Mouse (Mus musculus) left cerebral cortex, adult 9 months (tissue): ENCODE measurements at regions not wholly inside any gene's neighbourhood (a gene's known extent, or its start where the extent isn't known, plus 50 kb on each side); places are given as distances from the start of the nearest gene placed in this dataset.
A peak's percentile ranks its signal among the peaks of the same experiment; 100 is the strongest.

Source experiments
- DNase-seq, 2 experiments: peaks; one replicate each; pipeline ENCODE4 v3.0.0; 2022; ENCODE audit warnings: low spot score in 2 of 2

DNA sequence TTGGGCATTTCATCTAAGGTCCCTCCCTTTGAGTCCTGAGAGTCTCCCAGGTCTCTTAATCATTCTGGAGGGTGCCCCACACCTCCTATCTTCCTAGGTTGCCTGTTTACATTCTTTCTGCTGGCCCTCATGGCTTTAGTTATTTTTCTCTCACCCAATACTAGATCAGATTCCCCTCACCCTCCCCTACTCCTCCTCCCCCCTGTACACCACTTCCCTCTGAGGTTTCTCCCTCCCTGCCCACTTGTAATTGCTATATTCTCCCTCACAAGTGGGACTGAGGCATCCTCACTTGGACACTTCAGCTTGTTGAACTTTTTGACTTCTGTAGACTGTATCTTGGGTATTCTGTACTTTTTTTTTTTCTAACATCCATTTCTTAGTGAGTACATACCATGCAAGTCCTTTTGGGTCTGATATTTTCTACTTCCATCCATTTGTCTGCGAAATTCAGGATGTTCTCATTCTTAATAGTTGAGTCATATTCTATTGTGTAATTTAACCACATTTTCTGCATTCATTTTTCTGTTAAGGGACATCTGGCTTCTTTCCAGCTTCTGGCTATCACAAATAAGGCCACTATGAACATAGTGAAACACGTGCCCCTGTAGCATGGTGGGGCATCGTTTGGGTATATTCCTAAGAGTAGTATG lies 113.3 kb downstream of the 4931408C20Rik start:
- DNase-seq, result no peak

GRCm38 (mm10) chr1:26559505-26559904 lies 127.8 kb downstream of the 4931408C20Rik start:
- peak; percentile 9 to 43 for DNase-seq

DNA sequence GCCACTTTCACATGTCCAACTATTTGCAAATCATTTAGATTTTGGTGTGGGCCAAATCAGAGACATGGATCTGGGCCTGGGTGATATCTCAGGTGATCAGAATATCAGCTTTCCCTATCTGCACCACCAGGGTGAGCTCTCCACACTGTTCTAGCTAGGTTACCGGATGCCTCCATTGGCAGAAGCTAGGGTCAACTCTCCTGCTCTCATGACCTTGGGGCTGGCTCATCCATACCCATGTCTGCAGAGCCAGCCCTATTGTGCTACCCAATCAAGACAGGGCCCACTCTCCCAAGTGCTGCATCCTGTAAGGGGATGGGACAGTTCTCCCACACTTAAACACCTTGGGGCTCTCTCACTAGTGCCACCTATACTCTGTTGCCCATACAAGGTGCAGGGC lies 162.7 kb downstream of the 4931408C20Rik start:
- no peak for DNase-seq

DNA sequence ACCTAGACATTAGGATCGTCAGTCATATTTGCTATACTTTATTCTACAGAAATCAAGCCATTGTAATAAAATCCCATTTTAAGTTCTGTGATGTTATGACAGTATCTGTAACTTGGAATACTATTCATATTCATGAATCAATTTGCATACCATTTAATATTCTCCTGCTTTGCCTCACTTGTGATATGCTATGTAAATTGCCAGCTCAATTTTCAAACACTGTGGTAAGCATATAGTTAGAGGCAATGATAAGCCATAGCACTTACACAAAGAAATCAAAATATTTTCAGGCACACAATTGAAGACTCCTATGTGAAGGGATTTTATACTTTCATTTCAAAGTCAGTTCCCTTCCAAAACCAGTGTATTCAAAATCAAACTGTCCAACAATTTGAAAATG lies 175.9 kb downstream of the 4931408C20Rik start:
- DNase-seq, result no peak
